Mouse (Mus musculus) MEL (cell line): ENCODE results near the gene Stk16. TPM values are rescaled to one million over a fixed set of nuclear protein-coding genes. Genes with fewer than 3 reads are reported as not detected.

Source experiments
- DNase-seq: peaks from one replicate; pipeline ENCODE4 v3.0.0; 2011; ENCODE audit warnings: low read depth, low spot score
- H3K27ac ChIP-seq: 2 replicates; pipeline ENCODE4 v1.5.1; 2012; ENCODE audit warnings: low read depth, mild to moderate bottlenecking, control low read depth, low read length, moderate library complexity; ENCODE audit not compliant: control insufficient read depth
- H3K27me3 ChIP-seq, 2 experiments: fragments of 150-350 bp in 1 of 2; sonication (generic) in 1 of 2; 2 replicates each; pipeline ENCODE4 v1.6.1; 2012; ENCODE audit warnings: low read length in 2 of 2, mild to moderate bottlenecking in 2 of 2, improper control_type of control experiment in 1 of 2, moderate library complexity in 1 of 2; ENCODE audit not compliant: insufficient read depth in 2 of 2, control insufficient read depth in 1 of 2
- H3K36me3 ChIP-seq, 2 experiments: 2 replicates each; pipeline ENCODE4 v1.6.1; 2012 to 2014; ENCODE audit warnings: low read length in 2 of 2, improper control_type of control experiment in 1 of 2, inconsistent platforms in 1 of 2, mild to moderate bottlenecking in 1 of 2; ENCODE audit not compliant: insufficient read depth in 2 of 2, control insufficient read depth in 1 of 2
- H3K4me1 ChIP-seq, 2 experiments: fragments of 150-350 bp in 1 of 2; sonication (generic) in 1 of 2; 2 replicates each; pipeline ENCODE4 v1.6.1; 2012; ENCODE audit warnings: low read length in 2 of 2, improper control_type of control experiment in 1 of 2, mild to moderate bottlenecking in 1 of 2; ENCODE audit not compliant: insufficient read depth in 2 of 2, control insufficient read depth in 1 of 2
- H3K4me3 ChIP-seq, 2 experiments: fragments of 150-350 bp in 1 of 2; sonication (generic) in 1 of 2; 2 replicates each; pipeline ENCODE4 v1.5.1; 2012; ENCODE audit warnings: low read depth in 2 of 2, low read length in 2 of 2, mild to moderate bottlenecking in 2 of 2, moderate library complexity in 2 of 2, control low read depth in 1 of 2, improper control_type of control experiment in 1 of 2; ENCODE audit not compliant: control insufficient read depth in 1 of 2, insufficient read depth in 1 of 2
- H3K79me2 ChIP-seq: 2 replicates; pipeline ENCODE4 v1.6.1; 2012; ENCODE audit warnings: mild to moderate bottlenecking, low read length, moderate library complexity; ENCODE audit not compliant: control insufficient read depth, poor library complexity, insufficient read depth
- H3K9ac ChIP-seq: 2 replicates; pipeline ENCODE4 v1.6.1; 2012; ENCODE audit warnings: low read depth, mild to moderate bottlenecking, control low read depth, low read length, moderate library complexity; ENCODE audit not compliant: control insufficient read depth, poor library complexity, severe bottlenecking
- H3K9me3 ChIP-seq: fragments of 150-350 bp; sonication (generic); replicated peaks from 2 replicates; pipeline ENCODE4 v1.6.1; 2012; ENCODE audit warnings: mild to moderate bottlenecking, low read length, improper control_type of control experiment, moderate library complexity; ENCODE audit not compliant: insufficient read depth
- BHLHE40 ChIP-seq: IDR thresholded peaks from 2 replicates; pipeline ENCODE4 v1.6.1; 2012; ENCODE audit warnings: low read depth, mild to moderate bottlenecking, inconsistent platforms, low read length, improper control_type of control experiment, borderline replicate concordance
- CHD2 ChIP-seq: IDR thresholded peaks from 2 replicates; pipeline ENCODE4 v1.6.1; 2011; ENCODE audit warnings: low read length, improper control_type of control experiment
- EP300 ChIP-seq, 2 experiments: IDR thresholded peaks; 2 replicates each; pipeline ENCODE4 v1.6.1; 2011; ENCODE audit warnings: improper control_type of control experiment in 2 of 2, low read length in 2 of 2, low read depth in 1 of 2, mild to moderate bottlenecking in 1 of 2
- ETS1 ChIP-seq: IDR thresholded peaks from 2 replicates; pipeline ENCODE4 v1.6.1; 2012; ENCODE audit warnings: low read depth, mild to moderate bottlenecking, inconsistent platforms, low read length, improper control_type of control experiment, moderate library complexity
- GABPA ChIP-seq: IDR thresholded peaks from 2 replicates; pipeline ENCODE4 v1.6.1; 2012; ENCODE audit warnings: low read depth, mild to moderate bottlenecking, inconsistent platforms, low read length, improper control_type of control experiment, moderate library complexity
- GATA1 ChIP-seq: IDR thresholded peaks from 2 replicates; pipeline ENCODE4 v1.6.1; 2011; ENCODE audit warnings: low read depth, low read length, improper control_type of control experiment
- HCFC1 ChIP-seq: IDR thresholded peaks from 2 replicates; pipeline ENCODE4 v1.6.1; 2012; ENCODE audit warnings: low read depth, mild to moderate bottlenecking, inconsistent platforms, low read length, improper control_type of control experiment, moderate library complexity
- JUND ChIP-seq: IDR thresholded peaks from 2 replicates; pipeline ENCODE4 v1.6.1; 2011; ENCODE audit warnings: low read depth, mild to moderate bottlenecking, improper control_type of control experiment, low read length
- KAT2A ChIP-seq: conservative IDR thresholded peaks from 2 replicates; pipeline ENCODE4 v1.6.1; 2012; ENCODE audit warnings: low read depth, low read length, improper control_type of control experiment, inconsistent platforms
- MAFK ChIP-seq: IDR thresholded peaks from 2 replicates; pipeline ENCODE4 v1.6.1; 2011; ENCODE audit warnings: low read depth, mild to moderate bottlenecking, low read length, improper control_type of control experiment, borderline replicate concordance
- MAX ChIP-seq: IDR thresholded peaks from 2 replicates; pipeline ENCODE4 v1.6.1; 2011; ENCODE audit warnings: low read length, improper control_type of control experiment
- MEF2A ChIP-seq: IDR thresholded peaks from 2 replicates; pipeline ENCODE4 v1.6.1; 2014; ENCODE audit warnings: low read depth, mild to moderate bottlenecking, inconsistent platforms, low read length, improper control_type of control experiment; ENCODE audit not compliant: poor library complexity, insufficient replicate concordance, severe bottlenecking; ENCODE audit errors: extremely low read depth
- MXI1 ChIP-seq: IDR thresholded peaks from 2 replicates; pipeline ENCODE4 v1.6.1; 2011; ENCODE audit warnings: mild to moderate bottlenecking, low read depth, low read length, improper control_type of control experiment
- MYC ChIP-seq: IDR thresholded peaks from 2 replicates; pipeline ENCODE4 v1.6.1; 2011; ENCODE audit warnings: low read depth, mild to moderate bottlenecking, low read length, improper control_type of control experiment, moderate library complexity
- NELFE ChIP-seq: IDR thresholded peaks from 2 replicates; pipeline ENCODE4 v1.6.1; 2011; ENCODE audit warnings: low read depth, low read length, improper control_type of control experiment
- NRF1 ChIP-seq: IDR thresholded peaks from 2 replicates; pipeline ENCODE4 v1.6.1; 2014; ENCODE audit warnings: low read depth, mild to moderate bottlenecking, inconsistent platforms, low read length, improper control_type of control experiment, moderate library complexity; ENCODE audit not compliant: poor library complexity, insufficient read depth, severe bottlenecking
- POLR2A ChIP-seq, 2 experiments: IDR thresholded peaks; 2 replicates each; pipeline ENCODE4 v1.6.1; 2011 to 2012; ENCODE audit warnings: low read length in 2 of 2, mild to moderate bottlenecking in 2 of 2, control low read depth in 1 of 2, improper control_type of control experiment in 1 of 2, low read depth in 1 of 2, moderate library complexity in 1 of 2; ENCODE audit not compliant: control insufficient read depth in 1 of 2, insufficient read depth in 1 of 2, poor library complexity in 1 of 2
- POLR2AphosphoS5 ChIP-seq: IDR thresholded peaks from 2 replicates; pipeline ENCODE4 v1.6.1; 2012; ENCODE audit warnings: low read depth, borderline replicate concordance, mild to moderate bottlenecking, inconsistent platforms, low read length, moderate library complexity, mixed read lengths
- RAD21 ChIP-seq: IDR thresholded peaks from 2 replicates; pipeline ENCODE4 v1.6.1; 2011; ENCODE audit warnings: mild to moderate bottlenecking, low read depth, low read length, improper control_type of control experiment
- SIN3A ChIP-seq: IDR thresholded peaks from 2 replicates; pipeline ENCODE4 v1.6.1; 2012; ENCODE audit warnings: low read length, improper control_type of control experiment, inconsistent platforms
- SMC3 ChIP-seq: IDR thresholded peaks from 2 replicates; pipeline ENCODE4 v1.6.1; 2011; ENCODE audit warnings: low read depth, low read length, improper control_type of control experiment
- TAL1 ChIP-seq: IDR thresholded peaks from 2 replicates; pipeline ENCODE4 v1.6.1; 2012; ENCODE audit warnings: mild to moderate bottlenecking, inconsistent platforms, low read length, moderate library complexity, mixed read lengths
- UBTF ChIP-seq: IDR thresholded peaks from 2 replicates; pipeline ENCODE4 v1.6.1; 2012; ENCODE audit warnings: low read depth, mild to moderate bottlenecking, inconsistent platforms, low read length, improper control_type of control experiment, moderate library complexity, borderline replicate concordance; ENCODE audit not compliant: insufficient read depth
- USF2 ChIP-seq, 2 experiments: IDR thresholded peaks; 2 replicates each; pipeline ENCODE4 v1.6.1; 2011 to 2012; ENCODE audit warnings: improper control_type of control experiment in 2 of 2, low read length in 2 of 2, borderline replicate concordance in 1 of 2, inconsistent platforms in 1 of 2, low read depth in 1 of 2, mild to moderate bottlenecking in 1 of 2; ENCODE audit not compliant: insufficient read depth in 1 of 2
- ZC3H11A ChIP-seq: IDR thresholded peaks from 2 replicates; pipeline ENCODE4 v1.6.1; 2012; ENCODE audit warnings: low read depth, mild to moderate bottlenecking, inconsistent platforms, low read length, improper control_type of control experiment
- ZMIZ1 ChIP-seq: IDR thresholded peaks from 2 replicates; pipeline ENCODE4 v1.6.1; 2012; ENCODE audit warnings: low read depth, mild to moderate bottlenecking, inconsistent platforms, low read length, improper control_type of control experiment, moderate library complexity
- ZNF384 ChIP-seq: IDR thresholded peaks from 2 replicates; pipeline ENCODE4 v1.6.1; 2012; ENCODE audit warnings: low read depth, mild to moderate bottlenecking, inconsistent platforms, low read length, improper control_type of control experiment
- polyA plus RNA-seq, 2 experiments: library from polyadenylated mRNA; stranded (reverse) in 1 of 2; unstranded in 1 of 2; fragments of >175 nt in 1 of 2; fragments of >200 nt in 1 of 2; gene quantifications; 2 replicates each; pipeline versions ENCODE4 v1.2.1 to v1.2.4; 2012; ENCODE audit warnings: low replicate concordance in 2 of 2, low read depth in 1 of 2; ENCODE audit not compliant: insufficient read length in 2 of 2, insufficient read depth in 1 of 2, missing spikeins in 1 of 2
- total RNA-seq: library from RNA; depleted of rRNA; stranded (reverse); fragments of 300-350 nt; gene quantifications from 2 replicates; pipeline ENCODE4 v1.2.3, GENCODE M21; 2012

Gene Stk16
- total and polyA plus RNA-seq, 3 experiments: 110 to 154 TPM; not detected in 1

- TF ChIP-seq RAD21 (no peak), EP300 (IDR thresholded peaks at IDR 0.05; ENCODE audit: low read depth in 1 of 2, low read length in 2 of 2) (peak; percentile 65 to 85), ETS1 (peak; percentile 88), KAT2A (no peak), ZC3H11A (no peak), HCFC1 (peak; percentile 47; the same call in 1 of the 2 replicates), MAX (peak; percentile 42; the same call in 1 of the 2 replicates), CHD2 (no peak), GATA1 (peak; percentile 63), NRF1 (no peak), UBTF (no peak), JUND (peak; percentile 71; the same call in 1 of the 2 replicates), SMC3 (no peak), SIN3A (peak; percentile 86)
Observed at GRCm38 (mm10) chr1:75187914-75188483, 22.6 kb upstream of the Stk16 start (continued).

GRCm38 (mm10) chr1:75190577-75190976 lies 20.1 kb upstream of the Stk16 start:
- H3K9me3 ChIP-seq: no peaks in the 10 kb centered on the region
- H3K27ac ChIP-seq: no peak overlapping the region
- H3K9ac ChIP-seq: no peak overlapping the region
- peaks cover 9% of the 10 kb centered on the region for H3K79me2 ChIP-seq
- TF ChIP-seq ZNF384 (no peak), MXI1 (peak; percentile 40; the same call in 1 of the 2 replicates), MAX (peak; percentile 69), TAL1 (peak; percentile 31), SIN3A (peak; percentile 45; the same call in 1 of the 2 replicates)
- peaks cover 3 to 32% of the 10 kb centered on the region in 2 experiments; a peak in 3 of 4 replicates for H3K4me1 ChIP-seq
- peaks cover 0 to 31% of the 10 kb centered on the region in 2 experiments; a peak in 2 of 4 replicates for H3K36me3 ChIP-seq
- H3K4me3 ChIP-seq: no peak overlapping the region
- peak; percentile 20 for DNase-seq
- no peaks in the 10 kb centered on the region for H3K27me3 ChIP-seq

GRCm38 (mm10) chr1:75191258-75191621 lies 19.4 kb upstream of the Stk16 start:
- peaks cover 3 to 32% of the 10 kb centered on the region in 2 experiments; a peak in 3 of 4 replicates for H3K4me1 ChIP-seq
- peak overlapping the region; percentile 19; the same call in 1 of the 2 replicates for H3K27ac ChIP-seq
- peak overlapping the region; percentile 96 for H3K9ac ChIP-seq
- TF ChIP-seq MEF2A: no peak
- no peak for TF ChIP-seq POLR2AphosphoS5
- no peak for TF ChIP-seq SIN3A
- no peak for TF ChIP-seq ZNF384
- TF ChIP-seq USF2 (IDR thresholded peaks at IDR 0.05; ENCODE audit: borderline replicate concordance in 1 of 2, insufficient read depth in 1 of 2, low read depth in 1 of 2, low read length in 2 of 2): no peak
- TF ChIP-seq MAFK: no peak
- TF ChIP-seq NRF1: no peak
- TF ChIP-seq GATA1: no peak
- TF ChIP-seq POLR2A (IDR thresholded peaks at IDR 0.05; ENCODE audit: control insufficient read depth in 1 of 2, insufficient read depth in 1 of 2, low read depth in 1 of 2, low read length in 2 of 2, poor library complexity in 1 of 2): no peak
- TF ChIP-seq MYC: no peak
- no peak for TF ChIP-seq ZMIZ1
- no peak for TF ChIP-seq MAX
- no peak for TF ChIP-seq GABPA
- no peak for TF ChIP-seq NELFE
- TF ChIP-seq TAL1: no peak
- TF ChIP-seq RAD21: no peak
- TF ChIP-seq BHLHE40: no peak
- TF ChIP-seq, all 39 proteins: peak for 0
- DNase-seq: no peak
- peak overlapping the region; percentile 95 for H3K4me3 ChIP-seq
- no peaks in the 10 kb centered on the region for H3K27me3 ChIP-seq
- H3K79me2 ChIP-seq: peaks cover 9% of the 10 kb centered on the region
- H3K36me3 ChIP-seq: peaks cover 0 to 31% of the 10 kb centered on the region in 2 experiments; a peak in 2 of 4 replicates
- H3K9me3 ChIP-seq: no peaks in the 10 kb centered on the region
